Comparison of ENCODE assay signal across 7 mouse cellular contexts in genomic region chr6:99024588-99024987, GRCm38 (mm10).
DNase-seq lines count a peak whose midpoint lies in the region; ATAC-seq and TF ChIP-seq lines count a peak whose summit lies in the region.

No protein-coding gene starts in this region.

- H3K4me2 ChIP-seq in embryonic facial prominence, embryonic 14.5 days (ENCODE audit: low read depth, low read length): peak overlapping the region; percentile 52
- peak overlapping the region; percentile 8; the same call in 1 of the 2 replicates for H3K4me2 ChIP-seq in hindbrain, postnatal 0 days (ENCODE audit: low read depth, low read length)
- peak overlapping the region; percentile 33 for H3K4me2 ChIP-seq in neural tube, embryonic 15.5 days

- 34% methylated on average over 9 of the region's 9 CpGs for WGBS in lung, adult 2 months
- 45% methylated on average over 9 of the region's 9 CpGs for WGBS in embryonic facial prominence, embryonic 14.5 days
- 41% methylated on average over 9 of the region's 9 CpGs for WGBS in hindbrain, postnatal 0 days
- WGBS in neural tube, embryonic 15.5 days: 12% methylated on average over 9 of the region's 9 CpGs

- H3K9ac ChIP-seq in embryonic facial prominence, embryonic 14.5 days (ENCODE audit: low read depth, low read length): no peak overlapping the region
- no peak overlapping the region for H3K9ac ChIP-seq in hindbrain, postnatal 0 days (replicated peaks; ENCODE audit: low read length)
- no peak overlapping the region for H3K9ac ChIP-seq in neural tube, embryonic 15.5 days (replicated peaks)

- peaks cover 17% of the 10 kb centered on the region for H3K4me1 ChIP-seq in lung, adult 2 months (ENCODE audit: control insufficient read depth, insufficient read depth, low read length)
- H3K4me1 ChIP-seq in embryonic facial prominence, embryonic 14.5 days (ENCODE audit: control insufficient read depth, insufficient read depth, low read length): peaks cover 11% of the 10 kb centered on the region
- no peaks in the 10 kb centered on the region for H3K4me1 ChIP-seq in hindbrain, postnatal 0 days (ENCODE audit: insufficient read depth, low read length)
- peaks cover 41% of the 10 kb centered on the region for H3K4me1 ChIP-seq in neural tube, embryonic 15.5 days

- no peak for DNase-seq in lung, adult 2 months
- DNase-seq in lung, postnatal 14 days: no peak
- DNase-seq in embryonic facial prominence, embryonic 14.5 days (ENCODE audit: low spot score): no peak
- no peak for DNase-seq in hindbrain, postnatal 0 days (ENCODE audit: low spot score)
- no peak for DNase-seq in retina, postnatal 1 day
- DNase-seq in adrenal gland, postnatal 10 days: no peak

- ATAC-seq in embryonic facial prominence, embryonic 14.5 days (ENCODE audit: low read depth): no peak
- ATAC-seq in hindbrain, postnatal 0 days: no peak
- ATAC-seq in neural tube, embryonic 15.5 days (ENCODE audit: low FRiP score): no peak

- peak overlapping the region; percentile 49 for H3K4me3 ChIP-seq in lung, adult 2 months (replicated peaks; ENCODE audit: extremely low read depth, low read depth, low read length)
- no peak overlapping the region for H3K4me3 ChIP-seq in embryonic facial prominence, embryonic 14.5 days (ENCODE audit: low read depth, low read length)
- no peak overlapping the region for H3K4me3 ChIP-seq in hindbrain, postnatal 0 days (ENCODE audit: low read length)
- peak overlapping the region; percentile 4; the same call in 1 of the 2 replicates for H3K4me3 ChIP-seq in neural tube, embryonic 15.5 days (replicated peaks)

- no peak for TF ChIP-seq POLR2A in lung, adult 2 months (IDR thresholded peaks at IDR 0.05; ENCODE audit: borderline replicate concordance, extremely low read depth, low read depth, low read length)

- no peaks in the 10 kb centered on the region for H3K9me3 ChIP-seq in embryonic facial prominence, embryonic 14.5 days (ENCODE audit: control insufficient read depth, low read length)
- H3K9me3 ChIP-seq in hindbrain, postnatal 0 days (ENCODE audit: low read length): no peaks in the 10 kb centered on the region
- no peaks in the 10 kb centered on the region for H3K9me3 ChIP-seq in neural tube, embryonic 15.5 days (replicated peaks)

- 0 out of 2 replicates have a peak overlapping the region, but pooled peaks have one; percentile 4 for H3K27ac ChIP-seq in embryonic facial prominence, embryonic 14.5 days (replicated peaks; ENCODE audit: low read depth, low read length)
- H3K27ac ChIP-seq in hindbrain, postnatal 0 days: no peak overlapping the region
- H3K27ac ChIP-seq in neural tube, embryonic 15.5 days (replicated peaks): peak overlapping the region; percentile 28; the same call in 1 of the 2 replicates

- no peaks in the 10 kb centered on the region for H3K36me3 ChIP-seq in embryonic facial prominence, embryonic 14.5 days (ENCODE audit: control insufficient read depth, insufficient read depth, low read length)
- H3K36me3 ChIP-seq in hindbrain, postnatal 0 days (ENCODE audit: insufficient read depth, low read length): no peaks in the 10 kb centered on the region
- H3K36me3 ChIP-seq in neural tube, embryonic 15.5 days: no peaks in the 10 kb centered on the region

- H3K27me3 ChIP-seq in embryonic facial prominence, embryonic 14.5 days (replicated peaks; ENCODE audit: control insufficient read depth, insufficient read depth, low read length): no peaks in the 10 kb centered on the region
- H3K27me3 ChIP-seq in hindbrain, postnatal 0 days (ENCODE audit: insufficient read depth, low read length): 0 out of 2 replicates have a peak, but pooled peaks cover 7% of the 10 kb centered on the region
- peaks cover 10% of the 10 kb centered on the region for H3K27me3 ChIP-seq in neural tube, embryonic 15.5 days (replicated peaks)

- no peak for TF ChIP-seq CTCF in lung, adult 2 months (IDR thresholded peaks at IDR 0.05; ENCODE audit: insufficient read depth, low read length)
- TF ChIP-seq CTCF in hindbrain, postnatal 0 days (IDR thresholded peaks at IDR 0.05; ENCODE audit: low read depth): no peak

Comparison
In these comparisons a context has a peak if more than half of its experiments do, and no peak if none do; other contexts are left out.
1. H3K4me3 ChIP-seq: peak in lung, adult 2 months (single experiment) and neural tube, embryonic 15.5 days (single experiment); none in embryonic facial prominence, embryonic 14.5 days (single experiment) and hindbrain, postnatal 0 days (single experiment).
2. Peak in every context shown above with its lines, with median percentiles within 50 percentile points of each other: H3K4me2 ChIP-seq.